Mouse (Mus musculus) C2C12 (cell line): ENCODE measurements around the gene Sufu.

Experiments used
- CTCF ChIP-seq: IDR thresholded peaks from one replicate; pipeline ENCODE4 v1.5.1; 2011; ENCODE audit not compliant: control insufficient read depth, insufficient read depth, insufficient read length
- USF1 ChIP-seq: IDR thresholded peaks from one replicate; pipeline ENCODE4 v1.6.1; 2011; ENCODE audit warnings: low read depth, mild to moderate bottlenecking, control low read depth, moderate library complexity

GRCm38 (mm10) chr19:46369204-46369603, 27.5 kb upstream of the Sufu start:
- peak; percentile 64 for TF ChIP-seq CTCF
- TF ChIP-seq USF1: no peak
